Mouse (Mus musculus): ENCODE results near the gene Olfr571. TPM values are rescaled to one million over a fixed set of nuclear protein-coding genes. Genes with fewer than 3 reads are reported as not detected.

Gene Olfr571
- polyA plus RNA-seq, 1 experiment from 2014 or later = not detected

Other genes with a start within 250 kb of the Olfr571 start
- 6.5 and 9.7 TPM in 2 replicates for gene Trim68, start 230.2 kb downstream of the Olfr571 start, polyA plus RNA-seq (2015; fragmentation: Nextera tagmentation; extraction: Ambion mirVana)
- gene Olfr557, start 221.6 kb downstream of the Olfr571 start, polyA plus RNA-seq (2015; fragmentation: Nextera tagmentation; extraction: Ambion mirVana) = not detected in 2 replicates
- 0.16 and 0.22 TPM in 2 replicates for gene Olfr558, start 215.3 kb downstream of the Olfr571 start, polyA plus RNA-seq (2015; fragmentation: Nextera tagmentation; extraction: Ambion mirVana)
- gene Olfr33, start 198.5 kb downstream of the Olfr571 start, polyA plus RNA-seq (2015; fragmentation: Nextera tagmentation; extraction: Ambion mirVana) = not detected in 2 replicates
- gene Olfr559, start 190.0 kb downstream of the Olfr571 start, polyA plus RNA-seq (2015; fragmentation: Nextera tagmentation; extraction: Ambion mirVana) = not detected in 2 replicates
- not detected in 2 replicates for gene Olfr560, start 158.2 kb downstream of the Olfr571 start, polyA plus RNA-seq (2015; fragmentation: Nextera tagmentation; extraction: Ambion mirVana)
- 0.10 and 0.11 TPM in 2 replicates for gene Olfr78, start 158.1 kb downstream of the Olfr571 start, polyA plus RNA-seq (2015; fragmentation: Nextera tagmentation; extraction: Ambion mirVana)
- gene Olfr561, start 146.3 kb downstream of the Olfr571 start, polyA plus RNA-seq (2015; fragmentation: Nextera tagmentation; extraction: Ambion mirVana) = not detected in 2 replicates
- not detected in 2 replicates for gene Olfr564, start 114.1 kb downstream of the Olfr571 start, polyA plus RNA-seq (2015; fragmentation: Nextera tagmentation; extraction: Ambion mirVana)
- gene Olfr566, start 58.8 kb downstream of the Olfr571 start, polyA plus RNA-seq (2015; fragmentation: Nextera tagmentation; extraction: Ambion mirVana) = not detected in 2 replicates
- not detected in 2 replicates for gene Olfr568, start 40.4 kb downstream of the Olfr571 start, polyA plus RNA-seq (2015; fragmentation: Nextera tagmentation; extraction: Ambion mirVana)
- not detected in 2 replicates for gene Olfr569, start 26.7 kb downstream of the Olfr571 start, polyA plus RNA-seq (2015; fragmentation: Nextera tagmentation; extraction: Ambion mirVana)
- gene Olfr570, start 23.0 kb downstream of the Olfr571 start, polyA plus RNA-seq (2015; fragmentation: Nextera tagmentation; extraction: Ambion mirVana) = 0.15 and 0.40 TPM in 2 replicates
- gene Olfr572, start 6.9 kb upstream of the Olfr571 start, polyA plus RNA-seq (2015; fragmentation: Nextera tagmentation; extraction: Ambion mirVana) = not detected in 2 replicates
- not detected in 2 replicates for gene Olfr573-ps1, start 25.0 kb upstream of the Olfr571 start, polyA plus RNA-seq (2015; fragmentation: Nextera tagmentation; extraction: Ambion mirVana)
- 0.25 TPM in 1 of 2 replicates, not detected in the other for gene Olfr574, start 30.9 kb upstream of the Olfr571 start, polyA plus RNA-seq (2015; fragmentation: Nextera tagmentation; extraction: Ambion mirVana)
- not detected in 2 replicates for gene Olfr575, start 41.2 kb upstream of the Olfr571 start, polyA plus RNA-seq (2015; fragmentation: Nextera tagmentation; extraction: Ambion mirVana)
- not detected in 2 replicates for gene Olfr576, start 45.1 kb upstream of the Olfr571 start, polyA plus RNA-seq (2015; fragmentation: Nextera tagmentation; extraction: Ambion mirVana)
- not detected in 2 replicates for gene Olfr577, start 58.4 kb upstream of the Olfr571 start, polyA plus RNA-seq (2015; fragmentation: Nextera tagmentation; extraction: Ambion mirVana)
- gene Olfr578, start 71.8 kb upstream of the Olfr571 start, polyA plus RNA-seq (2015; fragmentation: Nextera tagmentation; extraction: Ambion mirVana) = not detected in 2 replicates
- not detected in 2 replicates for gene Olfr582, start 120.5 kb upstream of the Olfr571 start, polyA plus RNA-seq (2015; fragmentation: Nextera tagmentation; extraction: Ambion mirVana)
- gene Olfr583, start 133.8 kb upstream of the Olfr571 start, polyA plus RNA-seq (2015; fragmentation: Nextera tagmentation; extraction: Ambion mirVana) = not detected in 2 replicates
- not detected in 2 replicates for gene Olfr584, start 164.3 kb upstream of the Olfr571 start, polyA plus RNA-seq (2015; fragmentation: Nextera tagmentation; extraction: Ambion mirVana)
- gene Olfr585, start 180.2 kb upstream of the Olfr571 start, polyA plus RNA-seq (2015; fragmentation: Nextera tagmentation; extraction: Ambion mirVana) = not detected in 2 replicates
- not detected in 2 replicates for gene Olfr586, start 208.1 kb upstream of the Olfr571 start, polyA plus RNA-seq (2015; fragmentation: Nextera tagmentation; extraction: Ambion mirVana)
- not detected in 2 replicates for gene Olfr588-ps1, start 223.3 kb upstream of the Olfr571 start, polyA plus RNA-seq (2015; fragmentation: Nextera tagmentation; extraction: Ambion mirVana)
- not detected in 2 replicates for gene Olfr589, start 238.8 kb upstream of the Olfr571 start, polyA plus RNA-seq (2015; fragmentation: Nextera tagmentation; extraction: Ambion mirVana)

Data from hindbrain, embryonic 16.5 days (tissue).